Mouse (Mus musculus) forebrain, postnatal 0 days (tissue): Measurements from ENCODE around the gene Ccdc155. TPM values are rescaled to one million over a fixed set of nuclear protein-coding genes. Genes with fewer than 3 reads are reported as not detected.

ENCODE experiments used
- ATAC-seq: fragments of 200-750 bp; cut with Nextera tagmentation; 2 replicates; pipeline ENCODE4 v1.8.0; 2017; ENCODE audit warnings: mild to moderate bottlenecking, moderate library complexity
- DNase-seq: peaks from one replicate; pipeline ENCODE4 v3.0.0-alpha.2; 2015
- H3K27ac ChIP-seq: fragments of 300-500 bp; sonication (generic); 2 replicates; pipeline ENCODE4 v1.5.1; 2014; ENCODE audit warnings: low read depth, mild to moderate bottlenecking, antibody characterized with exemption, low read length, moderate library complexity, mixed read lengths
- H3K27me3 ChIP-seq: fragments of 300-500 bp; sonication (generic); 2 replicates; pipeline ENCODE4 v1.6.1; 2014; ENCODE audit warnings: mild to moderate bottlenecking, low read length, mixed read lengths; ENCODE audit not compliant: insufficient read depth
- H3K36me3 ChIP-seq: fragments of 300-500 bp; sonication (generic); 2 replicates; pipeline ENCODE4 v1.6.1; 2014; ENCODE audit warnings: mild to moderate bottlenecking, moderate library complexity; ENCODE audit not compliant: insufficient read depth
- H3K4me1 ChIP-seq: fragments of 300-500 bp; sonication (generic); 2 replicates; pipeline ENCODE4 v1.6.1; 2014; ENCODE audit warnings: antibody characterized with exemption; ENCODE audit not compliant: insufficient read depth
- H3K4me2 ChIP-seq: fragments of 300-500 bp; sonication (generic); 2 replicates; pipeline ENCODE4 v1.6.1; 2014; ENCODE audit warnings: low read depth, mild to moderate bottlenecking, moderate library complexity
- H3K4me3 ChIP-seq: fragments of 300-500 bp; sonication (generic); 2 replicates; pipeline ENCODE4 v1.5.1; 2014; ENCODE audit warnings: low read depth, low read length, mixed read lengths
- H3K9ac ChIP-seq: fragments of 300-500 bp; sonication (generic); 2 replicates; pipeline ENCODE4 v1.6.1; 2014; ENCODE audit warnings: mild to moderate bottlenecking
- H3K9me3 ChIP-seq: fragments of 300-500 bp; sonication (generic); 2 replicates; pipeline ENCODE4 v1.6.1; 2016; ENCODE audit warnings: low read length
- CTCF ChIP-seq: sonication (generic); IDR thresholded peaks from 2 replicates; pipeline ENCODE4 v1.5.1; 2016; ENCODE audit warnings: antibody characterized with exemption, control low read depth, low read depth
- WGBS: fragments of 180-500 bp; shearing (Covaris S2); extraction: QIAGEN DNeasy Blood & Tissue Kit; methylation state at CpG from one replicate; pipeline ENCODE4 v1.1.7; 2014; 5-methylcytosine and 5-hydroxymethylcytosine counted together
- polyA plus RNA-seq: library from polyadenylated mRNA; unstranded; fragments of >200 nt; fragmentation: Nextera tagmentation; extraction: Ambion mirVana; gene quantifications from 2 replicates; pipeline ENCODE4 v1.2.1, GENCODE M21; 2015
- total RNA-seq: library from RNA; depleted of rRNA; stranded (reverse); fragments of >200 nt; gene quantifications from 2 replicates; pipeline ENCODE4 v1.2.3, GENCODE M21; 2014

Ccdc155 gene
- total and polyA plus RNA-seq, 2 experiments from 2014 or later: 0.14 to 0.97 TPM

DNA sequence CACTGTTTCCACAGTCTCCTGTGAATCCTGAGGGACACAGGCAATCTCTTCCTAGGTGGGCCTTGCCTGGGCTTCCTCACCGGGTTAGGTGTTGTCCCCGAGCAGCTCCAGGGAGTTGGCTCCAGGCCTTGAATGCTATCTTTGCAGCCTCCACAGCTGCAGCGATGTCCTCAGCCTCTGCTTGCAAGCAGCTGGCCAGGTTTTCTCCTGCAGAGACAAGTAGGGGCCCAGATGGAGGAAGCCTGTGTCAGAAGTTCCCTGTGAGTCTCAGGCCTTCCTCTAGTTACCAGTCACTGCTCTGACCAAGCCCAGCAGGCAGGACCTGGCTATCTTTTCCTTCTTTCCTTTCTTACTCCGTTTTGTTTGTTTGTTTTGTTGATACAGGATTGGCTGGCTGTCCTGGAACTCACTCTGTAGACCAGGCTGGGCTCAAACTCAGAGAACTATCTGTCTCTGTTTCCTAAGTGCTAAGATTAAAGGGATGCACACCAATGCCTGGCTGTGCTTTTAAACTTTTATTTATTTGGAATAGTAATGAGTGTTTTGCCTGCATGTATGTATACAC is 56.1 kb downstream of the Ccdc155 start:
- Histone ChIP-seq H3K36me3 (0 out of 2 replicates have a peak, but pooled peaks cover 4% of the 10 kb centered on the region), H3K27me3 (no peaks in the 10 kb centered on the region), H3K4me2 (no peak overlapping the region), H3K9me3 (no peaks in the 10 kb centered on the region), H3K9ac (no peak overlapping the region; the same call in 1 of the 2 replicates), H3K27ac (no peak overlapping the region), H3K4me1 (peaks cover 3% of the 10 kb centered on the region; the same call in 1 of the 2 replicates), H3K4me3 (no peak overlapping the region)
- no peak for TF ChIP-seq CTCF
- WGBS: 67% methylated on average over 4 of the region's 4 CpGs
- no peak for ATAC-seq
- no peak for DNase-seq

DNA sequence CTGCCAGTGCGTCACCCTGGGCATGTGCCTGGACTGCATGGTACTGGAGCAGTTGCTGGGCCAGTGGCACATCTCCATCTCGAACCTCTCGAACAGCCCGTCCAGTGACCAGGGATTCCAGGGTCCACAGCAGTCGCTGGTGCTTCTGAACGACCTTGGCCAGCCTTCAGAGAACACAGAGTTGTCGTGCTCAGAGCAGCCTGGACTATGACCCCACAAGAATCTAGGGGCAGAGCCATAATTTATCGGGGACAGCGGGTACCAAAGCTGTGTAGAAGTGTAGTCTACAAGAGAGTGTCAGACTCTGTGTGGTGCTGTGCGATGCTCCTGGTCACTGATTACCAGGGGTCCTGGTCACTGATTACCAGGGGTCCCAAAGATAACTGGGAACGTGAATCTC is 56.8 kb downstream of the Ccdc155 start:
- Histone ChIP-seq H3K4me1 (no peaks in the 10 kb centered on the region), H3K4me2 (no peak overlapping the region), H3K4me3 (no peak overlapping the region), H3K27me3 (no peaks in the 10 kb centered on the region), H3K36me3 (0 out of 2 replicates have a peak, but pooled peaks cover 5% of the 10 kb centered on the region), H3K27ac (no peak overlapping the region), H3K9ac (no peak overlapping the region), H3K9me3 (no peaks in the 10 kb centered on the region)
- ATAC-seq (no peak), DNase-seq (no peak)
- TF ChIP-seq CTCF: no peak
- 95% methylated on average over 11 of the region's 11 CpGs for WGBS

DNA sequence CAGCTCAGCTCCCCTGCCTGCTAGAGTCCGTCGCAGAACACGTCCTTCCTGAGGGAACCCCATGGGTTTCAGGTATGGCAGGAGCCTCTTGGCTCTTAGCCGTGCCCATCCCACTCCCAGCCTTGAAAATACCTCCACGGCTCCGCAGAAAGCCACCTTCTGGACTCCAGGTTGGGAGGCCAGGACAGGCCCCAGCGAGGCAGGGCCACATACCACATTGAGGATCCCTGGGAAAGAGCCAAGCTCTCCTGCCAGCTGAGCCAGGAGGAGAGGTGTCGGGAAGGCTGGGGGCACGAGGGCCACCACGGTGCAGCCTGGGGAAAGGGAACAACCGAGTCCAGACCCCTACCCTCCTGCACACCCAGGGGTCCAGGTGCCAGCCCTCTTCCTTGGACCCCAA is 57.4 kb downstream of the Ccdc155 start:
- no peaks in the 10 kb centered on the region for H3K9me3 ChIP-seq
- no peaks in the 10 kb centered on the region for H3K4me1 ChIP-seq
- no peak overlapping the region for H3K9ac ChIP-seq
- WGBS: 94% methylated on average over 11 of the region's 11 CpGs
- no peak overlapping the region for H3K4me3 ChIP-seq
- no peaks in the 10 kb centered on the region for H3K27me3 ChIP-seq
- no peak overlapping the region for H3K4me2 ChIP-seq
- 0 out of 2 replicates have a peak, but pooled peaks cover 5% of the 10 kb centered on the region for H3K36me3 ChIP-seq
- no peak for ATAC-seq
- no peak overlapping the region for H3K27ac ChIP-seq
- no peak for TF ChIP-seq CTCF
- no peak for DNase-seq

DNA sequence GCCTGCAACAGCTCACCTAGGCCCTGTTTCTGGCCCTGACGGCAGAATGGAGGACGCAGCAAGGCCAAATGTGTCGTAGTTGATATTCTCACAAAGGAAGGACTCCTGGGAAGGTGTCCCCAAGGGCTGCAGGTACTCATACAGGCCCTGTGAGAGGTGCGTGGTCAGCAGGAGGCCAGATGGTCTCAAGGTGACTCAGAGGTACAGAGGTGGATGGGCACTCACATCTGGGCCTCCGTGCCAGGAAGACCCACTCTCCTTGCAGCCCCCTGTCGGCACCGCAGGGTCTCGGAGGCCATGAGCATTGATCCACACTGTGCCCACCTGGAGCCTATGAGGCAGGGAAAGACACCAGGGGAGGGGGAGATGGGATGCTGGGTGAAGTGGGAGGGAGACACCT is 59.2 kb downstream of the Ccdc155 start:
- no peaks in the 10 kb centered on the region for H3K4me1 ChIP-seq
- H3K9me3 ChIP-seq: no peaks in the 10 kb centered on the region
- 91% methylated on average over 8 of the region's 8 CpGs for WGBS
- H3K36me3 ChIP-seq: 0 out of 2 replicates have a peak, but pooled peaks cover 5% of the 10 kb centered on the region
- no peak for TF ChIP-seq CTCF
- H3K27ac ChIP-seq: no peak overlapping the region
- ATAC-seq: no peak
- H3K4me3 ChIP-seq: no peak overlapping the region
- H3K27me3 ChIP-seq: no peaks in the 10 kb centered on the region
- H3K9ac ChIP-seq: no peak overlapping the region
- no peak overlapping the region for H3K4me2 ChIP-seq
- no peak for DNase-seq

DNA sequence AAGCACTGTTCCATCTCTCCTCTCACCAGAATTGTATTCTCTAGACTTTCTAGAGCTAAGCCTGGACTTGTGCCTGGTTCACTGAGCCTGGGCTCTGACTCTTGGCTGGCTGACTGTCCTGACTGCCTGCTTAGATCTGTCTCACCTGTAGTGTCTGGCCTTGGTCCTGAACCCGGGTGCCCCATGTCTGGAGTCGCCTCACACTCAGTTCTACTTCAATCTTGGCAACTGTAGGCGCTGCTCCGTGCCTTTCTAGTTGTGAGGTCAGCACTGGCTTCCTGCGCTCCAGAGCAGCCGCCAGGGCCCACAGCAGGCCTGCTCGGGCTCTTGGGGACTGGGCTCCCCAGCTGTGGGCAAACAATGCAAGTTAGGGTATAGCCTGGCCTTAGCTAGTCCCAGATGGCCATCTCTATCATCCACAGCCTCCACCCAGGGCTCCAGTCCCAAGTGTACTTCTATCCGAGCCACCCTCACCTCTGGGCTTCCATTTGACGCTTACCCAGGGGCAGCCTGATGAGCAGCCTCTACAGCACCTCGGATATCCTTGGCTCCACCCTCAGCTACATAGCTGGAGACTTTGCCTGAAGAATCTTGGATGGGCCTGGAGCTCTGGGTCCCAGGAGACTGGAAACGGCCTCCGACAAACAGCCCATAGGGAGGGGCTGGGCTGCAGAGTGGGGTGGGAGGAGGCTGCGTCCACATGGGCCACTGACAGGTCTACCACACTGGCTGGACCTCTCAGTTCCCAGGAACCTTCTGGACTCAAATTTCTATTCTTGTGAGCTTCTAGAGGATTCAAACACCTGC is 60.1 kb downstream of the Ccdc155 start:
- no peaks in the 10 kb centered on the region for H3K4me1 ChIP-seq
- H3K9ac ChIP-seq: no peak overlapping the region
- H3K4me3 ChIP-seq: no peak overlapping the region
- no peak for TF ChIP-seq CTCF
- no peak for ATAC-seq
- H3K9me3 ChIP-seq: no peaks in the 10 kb centered on the region
- H3K27me3 ChIP-seq: no peaks in the 10 kb centered on the region
- DNase-seq: no peak
- 0 out of 2 replicates have a peak, but pooled peaks cover 5% of the 10 kb centered on the region for H3K36me3 ChIP-seq
- no peak overlapping the region for H3K27ac ChIP-seq
- WGBS: 91% methylated on average over 13 of the region's 13 CpGs
- H3K4me2 ChIP-seq: no peak overlapping the region

DNA sequence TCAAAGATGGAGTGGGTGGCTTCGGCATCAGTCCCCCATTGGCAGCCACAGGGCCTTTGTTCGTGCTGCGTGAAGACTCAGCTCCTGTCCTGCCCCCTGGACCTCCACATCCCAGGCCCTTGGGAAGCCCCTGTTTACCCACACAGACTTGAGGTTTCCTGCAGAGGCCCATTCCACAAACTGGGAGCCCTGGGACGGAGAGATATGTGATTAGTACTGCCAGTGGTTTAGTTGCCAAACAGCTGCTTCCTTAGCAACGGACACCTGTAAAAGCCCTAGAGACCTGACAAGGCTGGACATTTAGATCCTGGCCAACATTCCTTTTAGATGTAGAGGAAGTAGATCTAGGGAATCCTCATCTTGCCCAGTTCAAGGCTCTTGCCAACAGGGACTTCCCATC is 62.8 kb downstream of the Ccdc155 start:
- DNase-seq: no peak
- H3K4me2 ChIP-seq: no peak overlapping the region
- H3K27me3 ChIP-seq: 0 out of 2 replicates have a peak, but pooled peaks cover 3% of the 10 kb centered on the region
- no peaks in the 10 kb centered on the region for H3K9me3 ChIP-seq
- TF ChIP-seq CTCF: no peak
- H3K36me3 ChIP-seq: 0 out of 2 replicates have a peak, but pooled peaks cover 5% of the 10 kb centered on the region
- H3K4me3 ChIP-seq: no peak overlapping the region
- WGBS: 91% methylated on average over 5 of the region's 5 CpGs
- no peak overlapping the region for H3K9ac ChIP-seq
- no peak for ATAC-seq
- no peak overlapping the region for H3K27ac ChIP-seq
- H3K4me1 ChIP-seq: no peaks in the 10 kb centered on the region

DNA sequence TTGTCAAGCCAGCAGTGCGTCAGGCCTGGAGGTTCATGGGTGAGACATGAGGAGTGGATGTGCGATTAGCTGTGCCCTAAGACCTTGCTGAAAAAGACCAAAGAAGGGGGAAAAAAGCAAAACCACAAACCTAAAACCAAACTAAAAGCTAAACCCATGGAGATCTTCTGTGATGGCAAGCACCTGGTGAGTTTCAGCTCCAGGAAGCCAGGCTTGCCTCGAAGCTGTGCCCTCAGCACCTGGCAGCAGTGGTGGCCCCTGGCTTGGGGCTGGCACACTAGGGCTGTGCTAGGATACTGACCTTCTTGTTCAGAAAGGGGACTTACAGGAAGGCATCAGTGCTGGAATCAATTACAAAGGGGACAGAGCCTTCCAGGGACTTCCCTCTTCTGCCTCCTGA is 63.4 kb downstream of the Ccdc155 start:
- Histone ChIP-seq H3K4me2 (no peak overlapping the region), H3K9me3 (no peaks in the 10 kb centered on the region), H3K4me1 (no peaks in the 10 kb centered on the region), H3K9ac (no peak overlapping the region), H3K27ac (no peak overlapping the region), H3K4me3 (no peak overlapping the region), H3K36me3 (0 out of 2 replicates have a peak, but pooled peaks cover 5% of the 10 kb centered on the region), H3K27me3 (0 out of 2 replicates have a peak, but pooled peaks cover 3% of the 10 kb centered on the region)
- ATAC-seq (no peak), DNase-seq (no peak)
- TF ChIP-seq CTCF: no peak
- 80% methylated on average over 3 of the region's 3 CpGs for WGBS
